10 mouse cellular contexts compared by ENCODE assay signal in genomic region chr2:127142031-127142430, GRCm38 (mm10). TPM values are rescaled to one million over a fixed set of nuclear protein-coding genes. Genes with fewer than 3 reads are reported as not detected.
A peak's percentile ranks its signal among the peaks of the same experiment; 100 is the strongest.
DNase-seq lines count a peak whose midpoint lies in the region; ATAC-seq and TF ChIP-seq lines count a peak whose summit lies in the region.
"Had no signal": no experiment of that assay in that cellular context is flagged by ENCODE, and none has a peak within 500 bp of the region (broad histone marks: within the 10 kb centered on the region; RNA-seq: fewer than 3 reads in every experiment).

No protein-coding gene starts in this region.

- H3K27me3 ChIP-seq in forebrain, embryonic 11.5 days (ENCODE audit: control insufficient read depth, insufficient read depth, low read length) = peaks cover 2% of the 10 kb centered on the region; the same call in 1 of the 2 replicates
- no peaks in the 10 kb centered on the region for H3K27me3 ChIP-seq in hindbrain, embryonic 14.5 days (ENCODE audit: control insufficient read depth, insufficient read depth, low read length)

- peak overlapping the region; percentile 84 for H3K27ac ChIP-seq in gastrocnemius, adult 2 months
- no peak overlapping the region for H3K27ac ChIP-seq in forebrain, embryonic 11.5 days (ENCODE audit: low read depth, low read length)
- H3K27ac ChIP-seq in hindbrain, embryonic 14.5 days = no peak overlapping the region

- no peaks in the 10 kb centered on the region; the same call in 1 of the 2 replicates for H3K36me3 ChIP-seq in forebrain, embryonic 11.5 days (ENCODE audit: control insufficient read depth, insufficient read depth, low read length)
- no peaks in the 10 kb centered on the region for H3K36me3 ChIP-seq in hindbrain, embryonic 14.5 days (replicated peaks; ENCODE audit: control insufficient read depth, insufficient read depth)

- peaks cover 6% of the 10 kb centered on the region; the same call in 1 of the 2 replicates for H3K4me1 ChIP-seq in forebrain, embryonic 11.5 days (replicated peaks; ENCODE audit: control insufficient read depth, insufficient read depth, low read length)
- peaks cover 16% of the 10 kb centered on the region for H3K4me1 ChIP-seq in hindbrain, embryonic 14.5 days (replicated peaks; ENCODE audit: control insufficient read depth, insufficient read depth, low read length)

- peak overlapping the region; percentile 89 for H3K4me3 ChIP-seq in gastrocnemius, adult 2 months
- no peak overlapping the region for H3K4me3 ChIP-seq in forebrain, embryonic 11.5 days (ENCODE audit: low read depth, low read length)
- H3K4me3 ChIP-seq in hindbrain, embryonic 14.5 days (replicated peaks; ENCODE audit: low read length) = no peak overlapping the region

- 90% methylated on average over 10 of the region's 10 CpGs for WGBS in forebrain, embryonic 11.5 days
- 87% methylated on average over 10 of the region's 10 CpGs for whole genome bisulfite sequencing in hindbrain, embryonic 14.5 days

- peak overlapping the region; percentile 76; the same call in 1 of the 2 replicates for H3K9ac ChIP-seq in forebrain, embryonic 11.5 days (ENCODE audit: low read length)
- no peak overlapping the region for H3K9ac ChIP-seq in hindbrain, embryonic 14.5 days

- no peak for TF ChIP-seq CTCF in gastrocnemius, adult 2 months (IDR thresholded peaks at IDR 0.05)

- ATAC-seq in forebrain, embryonic 11.5 days (replicated peaks; ENCODE audit: low FRiP score) = no peak
- ATAC-seq in hindbrain, embryonic 14.5 days (ENCODE audit: low FRiP score) = no peak
- ATAC-seq in megakaryocyte, adult 5-6 weeks (ENCODE audit: poor library complexity, severe bottlenecking) = peak; percentile 22; the same call in 1 of the 2 replicates

- DNase-seq in gastrocnemius, adult 2 months = peak; percentile 22
- DNase-seq in gastrocnemius, postnatal 14 days = no peak
- no peak for DNase-seq in forebrain, embryonic 11.5 days (ENCODE audit: low spot score)
- DNase-seq in hindbrain, embryonic 14.5 days (ENCODE audit: low spot score) = no peak
- DNase-seq in right cerebral cortex, postnatal 36 days (ENCODE audit: low spot score in 2 of 2) = no peak
- no peak for DNase-seq in thymus, postnatal 10 days (ENCODE audit: low spot score in 2 of 2)
- DNase-seq in left cerebral cortex, adult 18-20 months (ENCODE audit: low spot score in 2 of 2) = no peak
- DNase-seq: adrenal gland, postnatal 25 days; kidney, adult 11 months had no signal

- intact Hi-C loops in gastrocnemius, adult 2 months (cut with DNase I) = no loop called here
- intact Hi-C loops in gastrocnemius, postnatal 14 days (cut with DNase I; ENCODE audit: low total_unique reads) = no loop called here

- H3K4me2 ChIP-seq in forebrain, embryonic 11.5 days (ENCODE audit: low read depth, low read length, severe bottlenecking) = peak overlapping the region; percentile 86
- H3K4me2 ChIP-seq in hindbrain, embryonic 14.5 days (replicated peaks) = peak overlapping the region; percentile 96

- no peaks in the 10 kb centered on the region for H3K9me3 ChIP-seq in forebrain, embryonic 11.5 days (ENCODE audit: control insufficient read depth, low read length)
- H3K9me3 ChIP-seq in hindbrain, embryonic 14.5 days (ENCODE audit: control insufficient read depth, low read length) = no peaks in the 10 kb centered on the region

RNA-seq across cellular contexts. Expression of gene Itpripl1, which starts 1.2 kb away (rescaled TPM):
- total RNA-seq in gastrocnemius, adult 2 months (2021) = 1 to 10 TPM; 5.0 to 6.8 TPM
- 1 to 10 TPM; 5.0 to 9.4 TPM for total RNA-seq in gastrocnemius, postnatal 14 days (2021)
- 22.5 and 23.5 TPM in 2 replicates for polyA plus RNA-seq in forebrain, embryonic 11.5 days (2014; fragmentation: Nextera tagmentation; extraction: Ambion mirVana)
- polyA plus RNA-seq in hindbrain, embryonic 14.5 days (2014; fragmentation: Nextera tagmentation; extraction: Ambion mirVana) = 9.7 and 12.4 TPM in 2 replicates
- total RNA-seq in megakaryocyte, adult 5-6 weeks (2015) = 39.4 and 40.2 TPM in 2 replicates
- 46.1 and 50.0 TPM in 2 replicates for total RNA-seq in megakaryocyte, adult 5-6 weeks (2017)
- 1 to 10 TPM; 2.1 to 3.4 TPM for total RNA-seq in left cerebral cortex, adult 18-20 months (2021)

RNA-seq across cellular contexts. Expression of gene Ncaph, which starts 8.3 kb away (rescaled TPM):
- total RNA-seq in gastrocnemius, adult 2 months (2021) = 1 to 10 TPM in 1 of 2 experiments, under 1 TPM in 1; 0.75 to 1.4 TPM
- 1 to 10 TPM; 4.5 to 6.6 TPM for total RNA-seq in gastrocnemius, postnatal 14 days (2021)
- 130 and 132 TPM in 2 replicates for polyA plus RNA-seq in forebrain, embryonic 11.5 days (2014; fragmentation: Nextera tagmentation; extraction: Ambion mirVana)
- 17.8 and 20.0 TPM in 2 replicates for polyA plus RNA-seq in hindbrain, embryonic 14.5 days (2014; fragmentation: Nextera tagmentation; extraction: Ambion mirVana)
- 61.6 and 71.8 TPM in 2 replicates for total RNA-seq in megakaryocyte, adult 5-6 weeks (2015)
- 88.2 and 93.2 TPM in 2 replicates for total RNA-seq in megakaryocyte, adult 5-6 weeks (2017)
- total RNA-seq in left cerebral cortex, adult 18-20 months (2021) = 1 to 10 TPM in 1 of 2 experiments, under 1 TPM in 1; 0.91 to 1.0 TPM

Comparison
In these comparisons a context has a peak if more than half of its experiments do, and no peak if none do; other contexts are left out.
1. RNA of gene Ncaph, which starts 8.3 kb away (total RNA-seq): 61.6 to 93.2 TPM in megakaryocyte, adult 5-6 weeks; 4.5 to 6.6 TPM in gastrocnemius, postnatal 14 days, 0.75 to 1.4 TPM in gastrocnemius, adult 2 months and 0.91 to 1.0 TPM in left cerebral cortex, adult 18-20 months; every median in the first group is over 4 times any median in the second.